Mouse (Mus musculus) left cerebral cortex, postnatal 25 days (tissue): ENCODE measurements around the gene Mob1b. TPM values are rescaled to one million over a fixed set of nuclear protein-coding genes. Genes with fewer than 3 reads are reported as not detected.

ENCODE experiments used
- total RNA-seq, 2 experiments: library from RNA; stranded (reverse); gene quantifications; 2 replicates each; pipeline ENCODE4 v1.2.3; 2021

Mob1b gene
- total RNA-seq, 2 experiments from 2014 or later = 29.5 to 32.9 TPM

Other genes starting within 250 kb of the Mob1b start
- gene Enam, start 232.9 kb upstream of the Mob1b start, total RNA-seq = not detected
- gene Jchain, start 193.0 kb upstream of the Mob1b start, total RNA-seq = under 1 TPM; 0.46 to 0.55 TPM
- 10 to 100 TPM; 23.8 to 25.0 TPM for gene Utp3, start 166.4 kb upstream of the Mob1b start, total RNA-seq
- gene Rufy3, start 155.8 kb upstream of the Mob1b start, total RNA-seq = 100 to 1,000 TPM; 176 to 178 TPM
- 100 to 1,000 TPM; 100 to 109 TPM for gene Grsf1, start 44.7 kb upstream of the Mob1b start, total RNA-seq
- 10 to 100 TPM; 16.5 to 17.6 TPM for gene Dck, start 44.1 kb downstream of the Mob1b start, total RNA-seq
- 100 to 1,000 TPM in 1 of 2 experiments, 10 to 100 TPM in 1; 85.9 to 133 TPM for gene Slc4a4, start 166.0 kb downstream of the Mob1b start, total RNA-seq